Mouse (Mus musculus) limb, embryonic 14.5 days (tissue): ENCODE measurements around the gene Col4a1. TPM values are rescaled to one million over a fixed set of nuclear protein-coding genes. Genes with fewer than 3 reads are reported as not detected.

Experiments used
- ATAC-seq: fragments of 200-750 bp; cut with Nextera tagmentation; 2 replicates; pipeline ENCODE4 v1.8.0; 2017; ENCODE audit warnings: low read depth, moderate number of reproducible peaks, moderate TSS enrichment; ENCODE audit not compliant: low FRiP score
- DNase-seq: peaks from one replicate; pipeline ENCODE4 v3.0.0-alpha.2; 2015; ENCODE audit warnings: low spot score
- H3K27ac ChIP-seq: fragments of 300-500 bp; sonication (generic); replicated peaks from 2 replicates; pipeline ENCODE4 v1.5.1; 2014; ENCODE audit warnings: low read depth, mild to moderate bottlenecking, low read length, moderate library complexity, mixed read lengths
- H3K27me3 ChIP-seq: fragments of 300-500 bp; sonication (generic); 2 replicates; pipeline ENCODE4 v1.6.1; 2014; ENCODE audit warnings: low read length, mixed read lengths; ENCODE audit not compliant: control insufficient read depth, insufficient read depth
- H3K36me3 ChIP-seq: fragments of 300-500 bp; sonication (generic); 2 replicates; pipeline ENCODE4 v1.6.1; 2014; ENCODE audit warnings: mild to moderate bottlenecking, low read length, moderate library complexity, mixed read lengths; ENCODE audit not compliant: control insufficient read depth, insufficient read depth
- H3K4me1 ChIP-seq: fragments of 300-500 bp; sonication (generic); 2 replicates; pipeline ENCODE4 v1.6.1; 2014; ENCODE audit warnings: antibody characterized with exemption, low read length, mixed read lengths; ENCODE audit not compliant: control insufficient read depth, insufficient read depth
- H3K4me2 ChIP-seq: fragments of 300-500 bp; sonication (generic); replicated peaks from 2 replicates; pipeline ENCODE4 v1.6.1; 2014; ENCODE audit warnings: low read depth, mild to moderate bottlenecking, low read length, moderate library complexity; ENCODE audit not compliant: severe bottlenecking
- H3K4me3 ChIP-seq: fragments of 300-500 bp; sonication (generic); replicated peaks from 2 replicates; pipeline ENCODE4 v1.5.1; 2014; ENCODE audit warnings: low read length
- H3K9ac ChIP-seq: fragments of 300-500 bp; sonication (generic); 2 replicates; pipeline ENCODE4 v1.6.1; 2014; ENCODE audit warnings: mild to moderate bottlenecking, low read depth, low read length, moderate library complexity; ENCODE audit not compliant: severe bottlenecking
- H3K9me3 ChIP-seq: fragments of 300-500 bp; sonication (generic); 2 replicates; pipeline ENCODE4 v1.6.1; 2016; ENCODE audit warnings: low read length; ENCODE audit not compliant: control insufficient read depth
- POLR2A ChIP-seq: fragments of 200-500 bp; IDR thresholded peaks from 2 replicates; pipeline ENCODE4 v1.8.0; 2012; ENCODE audit warnings: inconsistent platforms, mild to moderate bottlenecking, moderate library complexity, borderline replicate concordance; ENCODE audit not compliant: insufficient read depth, insufficient read length; ENCODE audit errors: extremely low read depth
- WGBS: fragments of 180-500 bp; shearing (Covaris S2); extraction: QIAGEN DNeasy Blood & Tissue Kit; methylation state at CpG from one replicate; pipeline ENCODE4 v1.1.7; 2014; 5-methylcytosine and 5-hydroxymethylcytosine counted together
- polyA plus RNA-seq, 2 experiments: library from polyadenylated mRNA; depleted of rRNA in 1 of 2; stranded (reverse) in 1 of 2; unstranded in 1 of 2; fragments of >200 nt; fragmentation: Nextera tagmentation in 1 of 2; extraction: Ambion mirVana in 1 of 2; gene quantifications; 2 replicates each; pipeline versions ENCODE4 v1.2.1 to v1.2.3; 2012 to 2014

The Col4a1 gene
- polyA plus RNA-seq, 2 experiments = 215 to 225 TPM

DNA sequence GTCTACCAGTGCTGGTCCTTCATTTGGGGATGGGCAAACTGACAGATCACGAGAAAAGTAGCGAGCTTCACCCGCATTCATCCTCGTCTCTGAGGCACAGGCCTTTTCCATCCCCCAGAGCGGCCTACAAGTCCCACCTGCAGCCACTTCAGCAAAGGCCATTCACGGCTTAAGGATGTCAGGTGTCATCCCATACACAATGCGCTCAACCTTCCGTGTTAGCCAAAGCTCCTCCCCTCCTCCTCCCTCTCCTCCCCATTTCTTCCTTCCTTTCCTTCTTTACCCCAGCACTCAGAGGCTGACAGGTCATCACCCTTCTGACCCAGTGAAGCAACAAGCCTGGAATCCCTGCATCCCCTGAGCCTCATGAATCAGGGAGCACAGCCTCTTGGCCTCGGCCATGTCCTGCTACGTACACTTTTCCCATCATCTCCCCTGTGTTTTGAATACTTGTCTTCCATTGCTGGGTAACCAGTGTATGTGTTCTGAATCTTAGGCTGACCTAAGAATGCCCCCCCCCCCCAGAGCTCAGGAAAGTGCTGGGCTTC lies 31.8 kb downstream of the Col4a1 start:
- peaks cover 41% of the 10 kb centered on the region for H3K4me1 ChIP-seq
- no peak for ATAC-seq

DNA sequence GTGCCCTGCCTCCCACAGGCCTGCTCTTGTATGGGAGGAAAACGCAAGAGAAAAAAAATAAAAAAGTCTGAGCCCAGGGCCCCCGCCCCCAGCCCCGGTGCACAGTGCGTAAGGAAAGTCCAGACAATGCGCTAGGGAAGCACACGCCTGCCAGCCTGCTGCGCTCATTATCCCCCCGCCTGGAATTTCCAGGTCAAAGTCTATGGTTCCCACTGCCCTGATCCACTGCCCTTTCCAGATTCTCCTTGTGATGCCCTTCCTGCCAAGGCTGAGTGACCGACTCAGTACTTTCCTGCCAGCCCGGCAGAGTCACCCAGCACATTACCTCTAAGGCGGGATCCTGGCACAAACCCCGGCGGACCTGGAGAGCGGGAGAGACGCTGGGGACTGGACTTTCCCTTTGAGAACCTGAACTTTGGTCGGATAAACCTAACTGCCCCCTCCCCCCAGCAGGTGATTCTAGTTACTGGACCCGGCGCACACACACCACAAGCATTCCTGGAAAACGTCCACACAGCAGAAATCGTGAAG lies 33.3 kb downstream of the Col4a1 start:
- peak; percentile 56 for DNase-seq
- no peaks in the 10 kb centered on the region for H3K9me3 ChIP-seq
- ATAC-seq = no peak
- peaks cover 41% of the 10 kb centered on the region for H3K4me1 ChIP-seq
- 40% methylated on average over 20 of the region's 20 CpGs for WGBS
- no peaks in the 10 kb centered on the region for H3K27me3 ChIP-seq
- H3K27ac ChIP-seq = no peak overlapping the region
- H3K9ac ChIP-seq = no peak overlapping the region; the same call in 1 of the 2 replicates
- no peaks in the 10 kb centered on the region for H3K36me3 ChIP-seq
- TF ChIP-seq POLR2A = no peak
- peak overlapping the region; percentile 26; the same call in 1 of the 2 replicates for H3K4me2 ChIP-seq
- no peak overlapping the region for H3K4me3 ChIP-seq

More for the DNA sequence above, 31.8 kb downstream of the Col4a1 start:
- Histone ChIP-seq H3K9me3 (no peaks in the 10 kb centered on the region), H3K27ac (no peak overlapping the region), H3K9ac (no peak overlapping the region), H3K27me3 (no peaks in the 10 kb centered on the region), H3K4me2 (no peak overlapping the region), H3K36me3 (no peaks in the 10 kb centered on the region), H3K4me3 (no peak overlapping the region)
- 84% methylated on average over 10 of the region's 10 CpGs for WGBS
- no peak for TF ChIP-seq POLR2A
- no peak for DNase-seq

DNA sequence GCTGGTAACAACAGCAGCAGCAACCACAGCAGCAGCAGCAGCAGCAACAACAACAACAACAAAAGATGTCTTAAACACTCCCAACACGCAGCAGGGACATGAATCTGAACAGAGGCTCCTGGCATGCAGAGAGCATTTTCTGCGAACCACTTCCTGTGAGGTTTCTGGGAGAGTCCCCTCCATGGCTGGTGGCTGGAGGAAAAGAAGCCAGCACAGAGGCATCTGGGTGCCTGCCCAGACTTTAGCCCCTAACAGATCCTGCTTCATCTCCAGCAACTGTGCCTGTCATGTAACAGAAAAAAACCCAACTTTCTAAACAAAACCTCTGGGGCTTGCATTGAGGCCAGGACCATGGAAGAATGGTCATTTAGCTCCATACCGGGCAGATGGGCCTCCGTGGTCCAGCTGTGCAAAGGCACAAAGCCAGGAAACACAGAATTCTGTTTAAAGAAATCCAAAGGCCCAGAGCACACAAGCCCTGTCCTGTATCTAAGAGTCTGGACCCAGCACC lies 34.5 kb downstream of the Col4a1 start:
- Histone ChIP-seq H3K9ac (no peak overlapping the region), H3K9me3 (no peaks in the 10 kb centered on the region), H3K4me2 (no peak overlapping the region; the same call in 1 of the 2 replicates), H3K36me3 (no peaks in the 10 kb centered on the region), H3K27ac (peak overlapping the region; percentile 58; the same call in 1 of the 2 replicates), H3K27me3 (no peaks in the 10 kb centered on the region), H3K4me3 (no peak overlapping the region), H3K4me1 (peaks cover 31% of the 10 kb centered on the region)
- DNase-seq (peak; percentile 50), ATAC-seq (no peak)
- TF ChIP-seq POLR2A = no peak
- WGBS = 52% methylated on average over 4 of the region's 4 CpGs

DNA sequence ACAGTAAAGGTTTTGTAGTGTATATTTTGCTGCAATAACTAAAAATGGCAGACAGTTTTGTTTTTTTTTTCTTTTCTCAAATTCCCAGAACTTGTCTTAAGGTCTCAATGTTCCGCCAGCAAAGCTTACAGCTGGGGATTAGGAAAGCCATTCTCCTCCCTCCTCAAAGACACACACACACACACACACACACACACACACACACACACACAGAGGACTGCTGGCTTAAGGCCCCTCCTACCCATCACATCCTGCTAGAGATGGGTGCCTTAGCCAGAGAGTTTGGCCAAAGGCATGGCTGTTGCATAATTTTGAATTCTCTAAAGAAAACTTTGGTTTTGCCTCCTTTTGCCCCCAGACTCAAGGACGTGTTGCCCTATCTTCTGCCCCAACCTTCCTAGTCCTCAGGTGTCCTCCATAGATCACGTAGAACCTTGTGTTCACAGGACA lies 35.0 kb downstream of the Col4a1 start:
- peak overlapping the region; percentile 13; the same call in 1 of the 2 replicates for H3K4me2 ChIP-seq
- H3K4me1 ChIP-seq = peaks cover 30% of the 10 kb centered on the region
- H3K9me3 ChIP-seq = no peaks in the 10 kb centered on the region
- no peak overlapping the region for H3K9ac ChIP-seq
- H3K36me3 ChIP-seq = no peaks in the 10 kb centered on the region
- no peaks in the 10 kb centered on the region for H3K27me3 ChIP-seq
- ATAC-seq (no peak), DNase-seq (no peak)
- WGBS = 89% methylated on average over 3 of the region's 3 CpGs
- H3K4me3 ChIP-seq = no peak overlapping the region
- H3K27ac ChIP-seq = no peak overlapping the region
- no peak for TF ChIP-seq POLR2A

DNA sequence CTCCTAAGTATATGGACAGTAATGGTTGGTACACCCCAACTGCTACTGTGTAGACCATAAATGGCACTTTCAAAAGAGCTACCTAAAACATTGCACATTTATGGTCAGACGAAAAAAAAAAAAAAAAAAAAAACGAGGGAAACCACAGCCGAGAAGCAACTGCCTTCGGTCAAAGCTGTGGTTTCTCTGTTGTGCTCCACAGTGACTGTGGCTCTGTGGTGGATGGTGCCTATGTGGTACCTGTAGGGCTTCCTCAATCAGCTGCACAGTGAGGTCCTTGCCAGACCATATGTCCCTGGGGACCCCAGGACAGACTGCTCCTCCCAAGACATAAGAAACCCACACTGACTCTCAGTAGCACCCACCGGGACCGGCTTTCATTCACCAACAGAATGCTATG lies 36.3 kb downstream of the Col4a1 start:
- peaks cover 30% of the 10 kb centered on the region for H3K4me1 ChIP-seq
- H3K36me3 ChIP-seq = no peaks in the 10 kb centered on the region
- TF ChIP-seq POLR2A = no peak
- 0 out of 2 replicates have a peak, but pooled peaks have one; percentile 27 for ATAC-seq
- DNase-seq = no peak
- H3K4me2 ChIP-seq = no peak overlapping the region
- H3K4me3 ChIP-seq = no peak overlapping the region
- no peak overlapping the region for H3K9ac ChIP-seq
- WGBS = 70% methylated on average over 6 of the region's 6 CpGs
- H3K27me3 ChIP-seq = no peaks in the 10 kb centered on the region
- H3K27ac ChIP-seq = no peak overlapping the region
- H3K9me3 ChIP-seq = no peaks in the 10 kb centered on the region
